Mouse (Mus musculus) CH12.LX (cell line): Measurements from ENCODE around the gene Tfe3. TPM values are rescaled to one million over a fixed set of nuclear protein-coding genes. Genes with fewer than 3 reads are reported as not detected.

Experiments used
- DNase-seq: peaks from one replicate; pipeline ENCODE4 v3.0.0-alpha.2; 2013; ENCODE audit errors: extremely low read depth
- H3K27ac ChIP-seq: 2 replicates; pipeline ENCODE4 v1.5.1; 2012; ENCODE audit warnings: low read depth, mild to moderate bottlenecking, control low read depth, moderate library complexity; ENCODE audit not compliant: insufficient read depth
- H3K27me3 ChIP-seq: replicated peaks from 2 replicates; pipeline ENCODE3; 2012; ENCODE audit warnings: inconsistent platforms
- H3K36me3 ChIP-seq, 2 experiments: replicated peaks in 1 of 2; 2 replicates each; pipeline versions ENCODE3 to v1.6.1; 2012; ENCODE audit warnings: inconsistent platforms in 1 of 2, low read length in 1 of 2, mild to moderate bottlenecking in 1 of 2, mixed read lengths in 1 of 2, moderate library complexity in 1 of 2; ENCODE audit not compliant: control insufficient read depth in 1 of 2, insufficient read depth in 1 of 2
- H3K4me1 ChIP-seq, 2 experiments: 2 replicates each; pipeline ENCODE4 v1.6.1; 2012; ENCODE audit warnings: inconsistent platforms in 1 of 2, moderate library complexity in 1 of 2; ENCODE audit not compliant: insufficient read depth in 2 of 2, control insufficient read depth in 1 of 2
- H3K4me2 ChIP-seq: 2 replicates; pipeline ENCODE4 v1.6.1; 2012; ENCODE audit warnings: low read depth, mild to moderate bottlenecking, control low read depth; ENCODE audit not compliant: poor library complexity, insufficient read depth, severe bottlenecking
- H3K4me3 ChIP-seq, 3 experiments: fragments of 150-350 bp in 1 of 3; sonication (generic) in 1 of 3; replicated peaks in 1 of 3; 2 replicates each; pipeline versions ENCODE3 to v1.5.1; 2011 to 2012; ENCODE audit warnings: low read depth in 2 of 3, low read length in 2 of 3, mild to moderate bottlenecking in 2 of 3, moderate library complexity in 2 of 3, control low read depth in 1 of 3, improper control_type of control experiment in 1 of 3, inconsistent platforms in 1 of 3, mixed read lengths in 1 of 3; ENCODE audit not compliant: poor library complexity in 1 of 3
- H3K79me2 ChIP-seq: replicated peaks from 2 replicates; pipeline ENCODE4 v1.6.1; 2012; ENCODE audit warnings: mild to moderate bottlenecking, moderate library complexity; ENCODE audit not compliant: control insufficient read depth, poor library complexity, insufficient read depth, severe bottlenecking; ENCODE audit errors: extremely low read depth
- H3K9ac ChIP-seq: 2 replicates; pipeline ENCODE4 v1.6.1; 2012; ENCODE audit warnings: low read depth, mild to moderate bottlenecking, control low read depth, moderate library complexity; ENCODE audit not compliant: insufficient read depth
- H3K9me3 ChIP-seq: replicated peaks from 2 replicates; pipeline ENCODE3; 2012; ENCODE audit warnings: low read length, inconsistent platforms, mixed read lengths
- BHLHE40 ChIP-seq: IDR thresholded peaks from 2 replicates; pipeline ENCODE4 v1.6.1; 2011; ENCODE audit warnings: mild to moderate bottlenecking, low read depth, low read length, improper control_type of control experiment
- CHD1 ChIP-seq: IDR thresholded peaks from 2 replicates; pipeline ENCODE4 v1.6.1; 2012; ENCODE audit warnings: low read depth, low read length, improper control_type of control experiment, inconsistent platforms
- CTCF ChIP-seq, 2 experiments: IDR thresholded peaks in 1 of 2; conservative IDR thresholded peaks in 1 of 2; 2 replicates each; pipeline ENCODE4 v1.5.1; 2011 to 2012; ENCODE audit warnings: low read depth in 2 of 2, low read length in 2 of 2, improper control_type of control experiment in 1 of 2, inconsistent platforms in 1 of 2, mild to moderate bottlenecking in 1 of 2, moderate library complexity in 1 of 2
- E2F4 ChIP-seq: IDR thresholded peaks from 2 replicates; pipeline ENCODE4 v1.6.1; 2011; ENCODE audit warnings: low read depth, low read length, improper control_type of control experiment; ENCODE audit not compliant: insufficient replicate concordance
- JUND ChIP-seq: conservative IDR thresholded peaks from 2 replicates; pipeline ENCODE4 v1.6.1; 2011; ENCODE audit warnings: low read depth, low read length, improper control_type of control experiment
- KAT2A ChIP-seq: IDR thresholded peaks from 2 replicates; pipeline ENCODE4 v1.6.1; 2012; ENCODE audit warnings: low read length, improper control_type of control experiment, inconsistent platforms; ENCODE audit not compliant: insufficient replicate concordance
- MAX ChIP-seq: IDR thresholded peaks from 2 replicates; pipeline ENCODE4 v1.6.1; 2011; ENCODE audit warnings: low read length, improper control_type of control experiment
- MEF2A ChIP-seq: IDR thresholded peaks from 2 replicates; pipeline ENCODE4 v1.6.1; 2014; ENCODE audit warnings: low read depth, mild to moderate bottlenecking, inconsistent platforms, low read length, improper control_type of control experiment, borderline replicate concordance
- MXI1 ChIP-seq: IDR thresholded peaks from 2 replicates; pipeline ENCODE4 v1.6.1; 2011; ENCODE audit warnings: mild to moderate bottlenecking, low read depth, low read length, improper control_type of control experiment
- MYC ChIP-seq: IDR thresholded peaks from 2 replicates; pipeline ENCODE4 v1.6.1; 2011; ENCODE audit warnings: low read depth, mild to moderate bottlenecking, improper control_type of control experiment, low read length
- NELFE ChIP-seq: IDR thresholded peaks from 2 replicates; pipeline ENCODE4 v1.6.1; 2011; ENCODE audit warnings: low read depth, low read length, improper control_type of control experiment
- NRF1 ChIP-seq: IDR thresholded peaks from 2 replicates; pipeline ENCODE4 v1.6.1; 2014; ENCODE audit warnings: low read depth, mild to moderate bottlenecking, inconsistent platforms, low read length, improper control_type of control experiment, moderate library complexity
- PAX5 ChIP-seq: IDR thresholded peaks from 2 replicates; pipeline ENCODE4 v1.6.1; 2012; ENCODE audit warnings: low read length, inconsistent platforms, mixed read lengths
- POLR2A ChIP-seq: IDR thresholded peaks from 2 replicates; pipeline ENCODE4 v1.6.1; 2011; ENCODE audit warnings: low read depth, mild to moderate bottlenecking, improper control_type of control experiment, low read length
- RCOR1 ChIP-seq: conservative IDR thresholded peaks from 2 replicates; pipeline ENCODE4 v1.6.1; 2012; ENCODE audit warnings: low read depth, mild to moderate bottlenecking, inconsistent platforms, low read length, improper control_type of control experiment
- SMC3 ChIP-seq: IDR thresholded peaks from 2 replicates; pipeline ENCODE4 v1.6.1; 2011; ENCODE audit warnings: low read depth, low read length, improper control_type of control experiment
- TBP ChIP-seq: conservative IDR thresholded peaks from 2 replicates; pipeline ENCODE4 v1.6.1; 2011; ENCODE audit warnings: low read depth, low read length, improper control_type of control experiment
- TCF12 ChIP-seq: IDR thresholded peaks from 2 replicates; pipeline ENCODE4 v1.6.1; 2014; ENCODE audit warnings: low read depth, mild to moderate bottlenecking, inconsistent platforms, low read length, improper control_type of control experiment
- USF2 ChIP-seq: conservative IDR thresholded peaks from 2 replicates; pipeline ENCODE4 v1.6.1; 2011; ENCODE audit warnings: low read depth, low read length, improper control_type of control experiment
- ZC3H11A ChIP-seq: IDR thresholded peaks from 2 replicates; pipeline ENCODE4 v1.6.1; 2012; ENCODE audit warnings: low read depth, mild to moderate bottlenecking, inconsistent platforms, low read length, improper control_type of control experiment
- ZKSCAN1 ChIP-seq: IDR thresholded peaks from 2 replicates; pipeline ENCODE4 v1.6.1; 2012; ENCODE audit warnings: low read depth, inconsistent platforms, low read length, improper control_type of control experiment, borderline replicate concordance
- ZMIZ1 ChIP-seq: IDR thresholded peaks from 2 replicates; pipeline ENCODE4 v1.6.1; 2012; ENCODE audit warnings: low read depth, mild to moderate bottlenecking, inconsistent platforms, low read length, improper control_type of control experiment
- dilution Hi-C: fragments of 300-500 bp; cut with MboI; formaldehyde crosslinking; loops from 2 replicates; pipeline ENCODE4 v1.14.3; 2020; ENCODE audit warnings: low sequenced_read_pairs; ENCODE audit not compliant: extremely low pct_unique_long_range_greater_than_20kb, extremely low pct_ligation_motif_present
- in situ Hi-C: fragments of 300-500 bp; cut with MboI; formaldehyde crosslinking; loops from 3 replicates; pipeline ENCODE4 v1.14.3; 2019; ENCODE audit warnings: low sequenced_read_pairs, low pct_ligation_motif_present, low pct_unique_long_range_greater_than_20kb, mixed read lengths
- polyA plus RNA-seq: library from polyadenylated mRNA; unstranded; fragments of >175 nt; gene quantifications from 2 replicates; pipeline ENCODE4 v1.2.1, GENCODE M21; 2012; ENCODE audit warnings: low read depth; ENCODE audit not compliant: insufficient read length
- total RNA-seq, 2 experiments: library from RNA; depleted of rRNA; stranded (reverse); fragments of 300-350 nt in 1 of 2; fragments of >200 nt in 1 of 2; gene quantifications; 2 replicates each; pipeline ENCODE4 v1.2.3; 2012 to 2014

The Tfe3 gene
- total and polyA plus RNA-seq, 3 experiments = 8.3 to 26.0 (median 15.9) TPM

GRCm38 (mm10) chrX:7740082-7740819 lies 22.1 kb upstream of the Tfe3 start:
- Histone ChIP-seq H3K4me3 (no peak overlapping the region), H3K27me3 (no peaks in the 10 kb centered on the region), H3K27ac (no peak overlapping the region), H3K4me1 (peaks cover 5 to 63% of the 10 kb centered on the region in 2 experiments), H3K36me3 (peaks cover 0 to 14% of the 10 kb centered on the region in 2 experiments), H3K9me3 (no peaks in the 10 kb centered on the region), H3K9ac (no peak overlapping the region), H3K4me2 (no peak overlapping the region), H3K79me2 (no peaks in the 10 kb centered on the region)
- in situ Hi-C loops = no loop called here
- no peak for TF ChIP-seq NELFE
- TF ChIP-seq RCOR1 = no peak
- no peak for TF ChIP-seq KAT2A
- no peak for TF ChIP-seq TBP
- no peak for TF ChIP-seq ZKSCAN1
- no peak for TF ChIP-seq USF2
- dilution Hi-C loops = no loop called here
- DNase-seq = no peak

GRCm38 (mm10) chrX:7741103-7741502 lies 21.3 kb upstream of the Tfe3 start:
- dilution Hi-C loops (no loop called here), in situ Hi-C loops (no loop called here)
- peaks cover 0 to 8% of the 10 kb centered on the region in 2 experiments for H3K36me3 ChIP-seq
- H3K9me3 ChIP-seq = no peaks in the 10 kb centered on the region
- H3K4me2 ChIP-seq = no peak overlapping the region
- no peak overlapping the region for H3K4me3 ChIP-seq
- peaks cover 7 to 62% of the 10 kb centered on the region in 2 experiments for H3K4me1 ChIP-seq
- H3K27ac ChIP-seq = no peak overlapping the region
- no peak for TF ChIP-seq TBP
- no peak for TF ChIP-seq ZMIZ1
- TF ChIP-seq ZC3H11A = no peak
- TF ChIP-seq ZKSCAN1 = no peak
- no peak for TF ChIP-seq MYC
- no peak for TF ChIP-seq POLR2A
- TF ChIP-seq CHD1 = no peak
- no peak for TF ChIP-seq NRF1
- TF ChIP-seq CTCF (conservative IDR thresholded peaks at IDR 0.05 in 1 of 2, IDR thresholded peaks at IDR 0.05 in 1 of 2; ENCODE audit: low read depth in 2 of 2, low read length in 2 of 2) = no peak
- no peak overlapping the region for H3K9ac ChIP-seq
- no peaks in the 10 kb centered on the region for H3K27me3 ChIP-seq
- H3K79me2 ChIP-seq = no peaks in the 10 kb centered on the region
- DNase-seq = no peak

DNA sequence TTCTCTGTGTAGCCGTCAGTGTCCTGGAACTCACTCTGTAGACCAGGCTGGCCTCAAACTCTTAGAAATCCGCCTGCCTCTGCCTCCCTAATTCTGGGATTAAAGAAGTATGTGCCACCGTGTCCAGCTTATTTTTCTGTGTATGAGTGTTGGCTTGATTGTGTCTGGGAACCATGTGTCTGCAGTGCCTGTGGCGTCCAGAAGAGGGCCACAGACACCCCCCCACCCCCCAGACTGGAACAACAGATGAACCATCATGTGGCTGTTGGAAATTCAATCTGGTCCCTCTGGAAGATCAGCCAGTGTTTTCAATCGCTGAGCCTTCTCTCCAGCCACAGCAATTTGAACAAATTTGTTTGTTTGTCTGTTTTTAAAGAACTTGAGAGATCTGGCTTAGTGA lies 18.9 kb upstream of the Tfe3 start:
- Histone ChIP-seq H3K27me3 (no peaks in the 10 kb centered on the region), H3K4me2 (no peak overlapping the region), H3K4me1 (peaks cover 5 to 44% of the 10 kb centered on the region in 2 experiments; a peak in 3 of 4 replicates), H3K36me3 (no peaks in the 10 kb centered on the region), H3K4me3 (no peak overlapping the region), H3K27ac (no peak overlapping the region), H3K9me3 (no peaks in the 10 kb centered on the region), H3K79me2 (no peaks in the 10 kb centered on the region), H3K9ac (no peak overlapping the region)
- dilution Hi-C loops = no loop called here
- TF ChIP-seq ZMIZ1 (no peak), ZKSCAN1 (no peak), E2F4 (no peak), ZC3H11A (no peak), MXI1 (no peak), BHLHE40 (no peak), CHD1 (no peak), TCF12 (no peak), MEF2A (no peak), KAT2A (no peak), SMC3 (peak; percentile 28; the same call in 1 of the 2 replicates), MYC (no peak), PAX5 (no peak), USF2 (no peak), JUND (no peak), MAX (0 out of 2 replicates have a peak, but pooled peaks have one; percentile 19), CTCF (conservative IDR thresholded peaks at IDR 0.05 in 1 of 2, IDR thresholded peaks at IDR 0.05 in 1 of 2; ENCODE audit: low read depth in 2 of 2, low read length in 2 of 2) (peak; percentile 21 to 50; a peak in 3 of 4 replicates)
- in situ Hi-C loops = no loop called here
- DNase-seq = no peak
